Mouse (Mus musculus): Measurements from ENCODE around the gene Kcnh7.
"Not testable (repeated sequence)": the region's sequence is repeated elsewhere in the genome, so short reads cannot be mapped to it uniquely, and the experiment has no call there.

Kcnh7 gene

GRCm38 (mm10) chr2:62717270-62717669, 466.8 kb downstream of the Kcnh7 start:
- no peak for DNase-seq (ENCODE audit: low spot score)

DNA sequence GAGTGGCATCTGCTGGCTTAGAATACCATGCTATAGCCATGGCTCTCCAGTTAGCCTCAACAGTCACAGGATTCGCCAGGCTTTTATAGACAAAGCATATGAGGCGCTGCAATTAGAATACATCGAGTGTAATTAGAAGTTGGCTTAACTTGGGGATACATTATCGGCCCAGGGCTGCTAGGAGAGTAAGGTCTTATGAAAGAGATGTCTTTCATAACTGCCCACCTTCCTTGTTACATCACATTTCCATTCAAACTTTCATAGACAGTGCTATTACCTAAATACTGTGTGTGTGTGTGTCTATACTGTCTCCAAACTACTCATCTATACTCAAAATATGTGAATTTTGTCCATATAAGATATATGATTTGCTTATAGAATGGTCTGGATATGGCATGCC, 468.8 kb downstream of the Kcnh7 start:
- no peak for DNase-seq (ENCODE audit: low spot score)

- DNase-seq (ENCODE audit: low spot score): not testable (repeated sequence)
Observed at GRCm38 (mm10) chr2:62714362-62714761, 469.7 kb downstream of the Kcnh7 start.

- no peak for DNase-seq (ENCODE audit: low spot score)
Observed at GRCm38 (mm10) chr2:62709633-62710032, 474.5 kb downstream of the Kcnh7 start.

GRCm38 (mm10) chr2:62706313-62706712, 477.8 kb downstream of the Kcnh7 start:
- no peak for DNase-seq (ENCODE audit: low spot score)

DNA sequence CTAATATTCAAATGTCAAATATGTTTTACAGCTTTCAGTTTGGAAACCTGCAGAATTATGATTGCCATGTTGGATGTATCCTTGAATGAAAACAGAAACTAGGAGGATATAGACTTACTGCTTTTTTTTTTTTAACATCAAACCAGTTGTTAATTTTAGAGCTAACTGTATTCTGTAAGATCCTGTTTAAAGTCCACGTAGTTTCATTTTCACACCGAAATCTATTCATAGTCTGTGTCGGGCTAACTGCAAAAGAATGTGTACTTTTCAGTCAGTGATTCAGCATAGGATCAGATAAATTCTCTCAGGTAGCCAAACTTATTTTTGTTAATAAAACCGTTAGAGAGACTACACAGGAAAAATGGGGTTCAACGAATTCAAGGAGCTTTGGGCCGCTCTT, 498.2 kb downstream of the Kcnh7 start:
- no peak for DNase-seq (ENCODE audit: low spot score)

GRCm38 (mm10) chr2:62684989-62685595, 499.0 kb downstream of the Kcnh7 start:
- no peak for DNase-seq (ENCODE audit: low spot score)

DNA sequence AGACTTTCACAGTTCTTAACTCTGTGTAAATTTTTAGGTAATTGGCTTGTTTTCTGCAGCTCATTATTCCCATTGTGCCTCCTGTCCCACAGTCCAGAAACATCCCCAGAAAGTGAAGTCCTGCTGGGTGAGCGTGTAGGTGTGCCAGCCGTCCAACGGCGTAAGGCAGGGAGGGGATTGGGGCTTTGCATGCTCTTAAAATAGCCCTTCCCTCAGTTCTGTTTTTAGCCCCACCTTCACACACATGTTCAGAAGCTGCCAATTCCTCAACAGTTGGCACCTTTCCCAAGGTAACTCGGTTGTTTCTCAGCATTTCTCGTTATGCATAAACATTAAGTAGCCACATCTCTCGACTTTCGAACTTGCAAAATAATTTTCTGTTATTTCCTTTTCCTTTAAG, 502.4 kb downstream of the Kcnh7 start:
- DNase-seq (ENCODE audit: low spot score): no peak

DNA sequence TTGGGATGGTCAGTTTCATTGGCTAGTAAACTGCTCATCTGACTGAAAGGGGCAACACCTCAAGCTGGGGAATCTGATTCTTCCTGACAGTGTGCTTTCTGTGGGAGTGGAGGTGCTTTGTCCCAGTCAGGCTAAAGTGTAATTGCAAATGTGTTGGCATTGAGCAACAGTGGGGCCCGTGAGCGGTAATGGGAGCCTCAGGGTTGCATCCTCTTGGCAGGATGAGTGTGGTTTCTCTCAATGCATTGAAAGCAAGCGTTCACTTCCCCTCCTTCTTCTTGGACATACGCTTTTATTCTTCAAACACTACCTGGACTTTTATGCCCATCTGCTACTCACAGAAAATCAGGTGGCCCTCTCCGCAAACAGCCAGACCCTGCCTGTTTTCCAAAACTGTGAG, 511.3 kb downstream of the Kcnh7 start:
- no peak for DNase-seq (ENCODE audit: low spot score)

DNA sequence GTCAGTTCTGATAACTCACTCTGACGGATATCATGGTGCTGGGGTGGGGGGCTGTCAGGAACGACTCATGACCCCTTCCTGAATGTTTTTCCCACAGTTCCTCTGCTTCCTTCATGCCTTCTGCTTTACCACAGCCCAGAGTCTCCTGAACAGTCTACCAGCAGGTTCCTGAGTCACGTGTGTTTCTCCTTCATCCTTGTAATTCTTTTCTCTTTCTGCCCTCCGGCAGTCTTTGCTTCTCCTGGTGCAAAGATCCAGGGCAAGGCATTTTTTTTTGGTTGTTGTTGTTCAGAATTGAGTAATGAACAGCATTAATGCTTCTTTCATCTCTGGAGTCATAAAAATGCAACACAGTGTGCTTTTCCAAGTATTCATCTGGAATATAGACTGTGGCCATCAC, 513.3 kb downstream of the Kcnh7 start:
- DNase-seq (ENCODE audit: low spot score): no peak

- no peak for DNase-seq (ENCODE audit: low spot score)
Observed at GRCm38 (mm10) chr2:62670301-62670700, 513.8 kb downstream of the Kcnh7 start.

DNA sequence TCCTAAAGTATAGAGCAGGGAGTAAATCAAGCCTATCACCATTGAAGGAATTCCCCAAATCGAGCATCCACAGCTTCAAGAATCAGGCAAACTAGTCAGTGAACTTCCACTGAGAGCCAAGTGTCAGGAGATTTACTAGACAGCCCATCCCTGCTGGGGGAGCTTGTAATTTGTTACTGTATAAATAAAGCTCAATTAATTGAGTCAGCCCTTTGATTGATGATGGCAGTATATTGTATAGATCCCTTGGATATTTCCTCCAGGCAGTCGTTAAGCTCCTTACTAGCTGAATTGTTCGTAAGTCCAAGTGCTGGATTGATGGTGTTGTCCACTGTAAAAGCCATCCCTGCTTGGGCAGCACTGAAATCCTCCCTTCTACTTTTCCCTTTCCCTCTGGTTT, 514.2 kb downstream of the Kcnh7 start:
- DNase-seq (ENCODE audit: low spot score): no peak

GRCm38 (mm10) chr2:62665536-62665935, 518.6 kb downstream of the Kcnh7 start:
- no peak for DNase-seq (ENCODE audit: low spot score)

- no peak for DNase-seq (ENCODE audit: low spot score)
Observed at GRCm38 (mm10) chr2:62664839-62665238, 519.2 kb downstream of the Kcnh7 start.

GRCm38 (mm10) chr2:62664135-62664670, 519.9 kb downstream of the Kcnh7 start, which contains the start of gene Gca:
TSS of gene Gca (plus strand) at chr2:62664285.
- DNase-seq (ENCODE audit: low spot score): peak; percentile 85

DNA sequence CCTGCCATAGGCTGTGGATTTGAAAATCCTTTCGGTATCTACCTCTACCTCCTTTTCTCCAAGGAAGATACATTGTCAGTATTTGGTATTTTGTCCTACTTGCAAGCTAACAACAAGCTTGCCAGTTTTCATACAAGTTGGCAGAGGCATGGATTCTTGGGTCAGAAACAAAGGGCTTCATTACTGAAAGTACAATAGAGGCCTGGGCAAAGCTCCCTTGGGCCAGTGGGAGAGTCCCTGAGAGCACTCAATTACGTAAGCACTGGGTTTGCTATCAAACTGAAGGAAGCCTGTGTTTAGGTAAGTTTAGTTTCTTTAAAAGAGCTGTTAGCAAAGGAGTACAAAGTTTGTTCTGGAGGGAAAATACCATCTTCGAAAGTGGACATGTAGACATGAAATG, 521.5 kb downstream of the Kcnh7 start:
- DNase-seq (ENCODE audit: low spot score): no peak

GRCm38 (mm10) chr2:62660565-62660964, 523.5 kb downstream of the Kcnh7 start:
- DNase-seq (ENCODE audit: low spot score): no peak

GRCm38 (mm10) chr2:62656072-62656471, 528.0 kb downstream of the Kcnh7 start:
- no peak for DNase-seq (ENCODE audit: low spot score)

GRCm38 (mm10) chr2:62654519-62655338, 529.4 kb downstream of the Kcnh7 start:
- peak; percentile 74 for DNase-seq (ENCODE audit: low spot score)

DNA sequence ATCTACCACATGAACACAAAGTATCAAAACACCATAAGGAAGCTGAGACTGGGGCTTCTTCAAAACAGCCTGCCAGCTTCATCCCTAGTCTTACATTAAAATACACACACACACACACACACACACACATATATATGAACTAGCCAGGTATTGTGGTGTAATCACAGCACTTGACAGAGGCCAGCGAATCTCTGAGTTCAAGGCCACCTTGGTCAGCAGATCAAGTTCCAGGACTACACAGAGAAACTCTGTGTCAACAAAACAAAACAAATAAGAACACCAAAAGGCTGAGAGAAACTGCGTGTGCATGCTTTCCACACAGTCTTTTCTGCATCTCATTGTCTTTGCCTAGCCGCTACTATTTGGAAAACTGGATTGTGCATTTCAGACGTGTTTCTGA, 531.6 kb downstream of the Kcnh7 start:
- DNase-seq (ENCODE audit: low spot score): no peak

DNA sequence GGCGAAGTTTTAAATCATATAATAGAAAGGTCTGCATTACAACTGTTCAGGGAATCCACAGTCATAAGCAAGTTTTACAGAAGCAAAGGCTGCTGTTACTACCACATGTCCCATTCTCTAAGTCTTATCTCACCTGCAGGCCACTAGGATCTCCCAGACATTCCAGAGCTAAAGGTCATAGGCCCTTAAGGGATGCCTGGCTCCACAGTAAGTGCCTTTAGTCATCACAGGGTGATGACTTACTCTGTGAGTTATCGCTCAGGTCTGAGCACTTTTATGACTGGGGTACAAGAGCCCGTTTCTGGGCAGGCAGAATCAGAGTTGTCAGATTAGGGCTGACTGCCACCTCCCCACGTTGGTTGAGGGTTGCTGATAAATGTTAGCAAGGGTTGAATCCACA, 532.2 kb downstream of the Kcnh7 start:
- DNase-seq (ENCODE audit: low spot score): no peak

DNA sequence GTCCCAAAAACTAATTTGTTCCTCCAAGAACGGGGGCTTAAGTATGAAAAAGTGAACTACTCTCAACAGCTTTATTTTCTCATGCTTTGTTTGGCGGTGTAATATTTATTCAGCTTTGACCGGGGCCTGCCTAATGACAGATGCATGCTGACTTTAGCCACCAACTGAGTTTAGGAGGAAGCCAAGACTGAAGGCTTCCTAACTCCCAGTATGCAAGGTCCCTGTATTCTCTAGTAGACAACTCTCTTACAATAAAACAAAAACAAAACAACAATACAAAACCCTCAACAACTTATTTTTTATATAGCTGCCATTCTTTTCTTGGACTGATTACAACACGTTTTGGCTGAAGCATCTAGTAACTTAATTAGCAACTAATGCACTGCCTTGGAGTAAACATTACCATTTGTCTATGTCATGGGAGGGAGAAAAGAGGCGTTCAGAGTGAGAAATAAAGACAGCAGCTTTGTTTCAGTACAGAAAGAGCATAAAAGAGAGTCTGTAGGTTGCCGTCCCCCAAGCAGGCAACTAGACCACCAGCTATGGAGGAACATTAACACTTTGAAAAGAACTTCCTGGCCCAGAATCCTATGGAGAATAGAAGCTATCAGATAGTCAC, 537.3 kb downstream of the Kcnh7 start:
- no peak for DNase-seq (ENCODE audit: low spot score)

All from embryo, embryonic 10.5 days (tissue).